Mouse (Mus musculus) right cerebral cortex, postnatal 36 days (tissue): ENCODE data around the gene Ndufs8.
A peak's percentile ranks its signal among the peaks of the same experiment; 100 is the strongest.
"Not testable (repeated sequence)": the region's sequence is repeated elsewhere in the genome, so short reads cannot be mapped to it uniquely, and the experiment has no call there.

ENCODE experiments used
- DNase-seq, 2 experiments: peaks; one replicate each; pipeline ENCODE4 v3.0.0; 2022; ENCODE audit warnings: low spot score in 2 of 2, mixed read lengths in 1 of 2

Ndufs8 gene

GRCm38 (mm10) chr19:3912337-3913204, at the start of gene Ndufs8:
Gene Ndufs8, minus strand, starts transcription at chr19:3912774.
- peak; percentile 92 to 97 for DNase-seq

GRCm38 (mm10) chr19:3961805-3962204, 49.2 kb upstream of the Ndufs8 start:
- not testable (repeated sequence) for DNase-seq

- DNase-seq, result no peak
These were observed 47.6 kb upstream of the Ndufs8 start for GRCm38 (mm10) chr19:3960211-3960610.

- DNase-seq, result no peak
These were observed 46.5 kb upstream of the Ndufs8 start for GRCm38 (mm10) chr19:3959030-3959429.

- DNase-seq, result no peak
These were observed 45.9 kb upstream of the Ndufs8 start, which contains the start of gene Aldh3b3 for GRCm38 (mm10) chr19:3958470-3958869. Gene Aldh3b3, plus strand, starts transcription at chr19:3958645.

GRCm38 (mm10) chr19:3957296-3958036, 44.9 kb upstream of the Ndufs8 start:
- DNase-seq, result not testable (repeated sequence)

- no peak for DNase-seq
These were observed 43.2 kb upstream of the Ndufs8 start for GRCm38 (mm10) chr19:3955804-3956203.

GRCm38 (mm10) chr19:3955033-3955432, 42.5 kb upstream of the Ndufs8 start:
- no peak for DNase-seq

- no peak for DNase-seq
These were observed 39.5 kb upstream of the Ndufs8 start for GRCm38 (mm10) chr19:3952099-3952498.

GRCm38 (mm10) chr19:3951461-3951860, 38.9 kb upstream of the Ndufs8 start:
- DNase-seq, result no peak

GRCm38 (mm10) chr19:3950331-3950730, 37.8 kb upstream of the Ndufs8 start:
- no peak for DNase-seq

GRCm38 (mm10) chr19:3948546-3948945, 36.0 kb upstream of the Ndufs8 start:
- DNase-seq, result no peak

GRCm38 (mm10) chr19:3947813-3948212, 35.2 kb upstream of the Ndufs8 start:
- no peak for DNase-seq

GRCm38 (mm10) chr19:3946715-3947114, 34.1 kb upstream of the Ndufs8 start:
- DNase-seq, result peak; percentile 29 to 36

- no peak for DNase-seq
These were observed 33.4 kb upstream of the Ndufs8 start for GRCm38 (mm10) chr19:3945872-3946564.

GRCm38 (mm10) chr19:3942986-3943735, 30.6 kb upstream of the Ndufs8 start:
- no peak for DNase-seq

- no peak for DNase-seq
These were observed 29.7 kb upstream of the Ndufs8 start for GRCm38 (mm10) chr19:3942315-3942714.

- no peak for DNase-seq
These were observed 23.6 kb upstream of the Ndufs8 start for GRCm38 (mm10) chr19:3935896-3936850.

GRCm38 (mm10) chr19:3935032-3935895, 22.7 kb upstream of the Ndufs8 start, which contains the start of gene Unc93b1:
Gene Unc93b1, plus strand, starts transcription at chr19:3935186.
- no peak for DNase-seq
